Mouse (Mus musculus) heart, embryonic 14.5 days (tissue): ENCODE measurements at regions not wholly inside any gene's neighbourhood (a gene's known extent, or its start where the extent isn't known, plus 50 kb on each side); places are given as distances from the start of the nearest gene placed in this dataset.

Experiments used
- ATAC-seq: fragments of 200-750 bp; cut with Nextera tagmentation; 2 replicates; pipeline ENCODE4 v1.8.0; 2017; ENCODE audit warnings: low read depth, moderate TSS enrichment; ENCODE audit not compliant: insufficient number of reproducible peaks, insufficient read depth, low FRiP score
- H3K27ac ChIP-seq, 2 experiments: fragments of 200-500 bp in 1 of 2; fragments of 300-500 bp in 1 of 2; sonication (generic) in 1 of 2; replicated peaks in 1 of 2; 2 replicates each; pipeline ENCODE4 v1.5.1; 2012 to 2014; ENCODE audit warnings: low read depth in 2 of 2, low read length in 2 of 2, control low read depth in 1 of 2, mild to moderate bottlenecking in 1 of 2, mixed read lengths in 1 of 2; ENCODE audit not compliant: control insufficient read depth in 1 of 2, insufficient read depth in 1 of 2
- H3K27me3 ChIP-seq: fragments of 300-500 bp; sonication (generic); 2 replicates; pipeline ENCODE4 v1.6.1; 2014; ENCODE audit warnings: mild to moderate bottlenecking, low read length, control low read depth; ENCODE audit not compliant: control insufficient read depth, insufficient read depth
- H3K36me3 ChIP-seq: fragments of 300-500 bp; sonication (generic); 2 replicates; pipeline ENCODE4 v1.6.1; 2014; ENCODE audit warnings: mild to moderate bottlenecking, control low read depth, low read length, mixed read lengths; ENCODE audit not compliant: control insufficient read depth, insufficient read depth
- H3K4me1 ChIP-seq, 2 experiments: fragments of 200-500 bp in 1 of 2; fragments of 300-500 bp in 1 of 2; sonication (generic) in 1 of 2; 2 replicates each; pipeline ENCODE4 v1.6.1; 2012 to 2014; ENCODE audit warnings: low read length in 2 of 2, control low read depth in 1 of 2, mixed read lengths in 1 of 2; ENCODE audit not compliant: control insufficient read depth in 2 of 2, insufficient read depth in 2 of 2
- H3K4me2 ChIP-seq: fragments of 300-500 bp; sonication (generic); 2 replicates; pipeline ENCODE4 v1.6.1; 2014; ENCODE audit warnings: mild to moderate bottlenecking, low read length
- H3K4me3 ChIP-seq, 2 experiments: fragments of 200-500 bp in 1 of 2; fragments of 300-500 bp in 1 of 2; sonication (generic) in 1 of 2; 2 replicates each; pipeline ENCODE4 v1.5.1; 2012 to 2014; ENCODE audit warnings: low read length in 2 of 2, mild to moderate bottlenecking in 2 of 2, control low read depth in 1 of 2, low read depth in 1 of 2, moderate library complexity in 1 of 2; ENCODE audit not compliant: control insufficient read depth in 1 of 2, insufficient read depth in 1 of 2
- H3K9ac ChIP-seq: fragments of 300-500 bp; sonication (generic); 2 replicates; pipeline ENCODE4 v1.6.1; 2014; ENCODE audit warnings: mild to moderate bottlenecking, low read length
- H3K9me3 ChIP-seq: fragments of 300-500 bp; sonication (generic); 2 replicates; pipeline ENCODE4 v1.6.1; 2016; ENCODE audit warnings: low read length, control low read depth; ENCODE audit not compliant: control insufficient read depth
- WGBS: fragments of 180-500 bp; shearing (Covaris S2); extraction: QIAGEN DNeasy Blood & Tissue Kit; methylation state at CpG from one replicate; pipeline ENCODE4 v1.1.7; 2014; 5-methylcytosine and 5-hydroxymethylcytosine counted together

- no peaks in the 10 kb centered on the region for H3K4me1 ChIP-seq
Observed at GRCm38 (mm10) chr13:117152655-117153054, 55.7 kb upstream of the Emb start.

GRCm38 (mm10) chr13:117143828-117144227 lies 64.5 kb upstream of the Emb start:
- 45% methylated on average over 6 of the region's 6 CpGs for WGBS
- H3K9me3 ChIP-seq = no peaks in the 10 kb centered on the region

More at GRCm38 (mm10) chr13:117152655-117153054, 55.7 kb upstream of the Emb start:
- no peaks in the 10 kb centered on the region for H3K9me3 ChIP-seq
- no peaks in the 10 kb centered on the region for H3K36me3 ChIP-seq
- H3K4me2 ChIP-seq = no peak overlapping the region
- H3K9ac ChIP-seq = no peak overlapping the region
- no peak overlapping the region for H3K4me3 ChIP-seq
- no peak overlapping the region for H3K27ac ChIP-seq
- ATAC-seq = no peak
- no peaks in the 10 kb centered on the region for H3K27me3 ChIP-seq
- WGBS = 85% methylated on average over 7 of the region's 7 CpGs

GRCm38 (mm10) chr13:117143255-117143654 lies 65.1 kb upstream of the Emb start:
- Histone ChIP-seq H3K4me1 (no peaks in the 10 kb centered on the region; a peak in 1 of 4 replicates), H3K9me3 (no peaks in the 10 kb centered on the region), H3K4me2 (no peak overlapping the region), H3K4me3 (no peak overlapping the region), H3K27me3 (no peaks in the 10 kb centered on the region), H3K9ac (no peak overlapping the region), H3K36me3 (no peaks in the 10 kb centered on the region), H3K27ac (no peak overlapping the region)
- ATAC-seq = no peak
- WGBS = 72% methylated on average over 4 of the region's 4 CpGs

More at GRCm38 (mm10) chr13:117143828-117144227, 64.5 kb upstream of the Emb start:
- H3K4me1 ChIP-seq = no peaks in the 10 kb centered on the region; a peak in 1 of 4 replicates
- no peaks in the 10 kb centered on the region for H3K27me3 ChIP-seq
- no peak overlapping the region for H3K9ac ChIP-seq
- H3K27ac ChIP-seq = no peak overlapping the region
- no peak overlapping the region for H3K4me3 ChIP-seq
- H3K4me2 ChIP-seq = no peak overlapping the region
- no peaks in the 10 kb centered on the region for H3K36me3 ChIP-seq
- ATAC-seq = no peak

GRCm38 (mm10) chr13:117134352-117134751 lies 74.0 kb upstream of the Emb start:
- Histone ChIP-seq H3K9ac (no peak overlapping the region), H3K9me3 (no peaks in the 10 kb centered on the region), H3K4me3 (no peak overlapping the region), H3K27me3 (no peaks in the 10 kb centered on the region), H3K4me2 (no peak overlapping the region), H3K4me1 (no peaks in the 10 kb centered on the region), H3K36me3 (no peaks in the 10 kb centered on the region), H3K27ac (no peak overlapping the region)
- no peak for ATAC-seq
- WGBS = 65% methylated on average over 3 of the region's 3 CpGs

- no peak for ATAC-seq
- Histone ChIP-seq H3K36me3 (no peaks in the 10 kb centered on the region), H3K9ac (no peak overlapping the region), H3K4me2 (no peak overlapping the region), H3K4me3 (no peak overlapping the region), H3K27me3 (no peaks in the 10 kb centered on the region), H3K9me3 (no peaks in the 10 kb centered on the region), H3K27ac (no peak overlapping the region), H3K4me1 (peaks cover 4 to 5% of the 10 kb centered on the region in 2 experiments; a peak in 3 of 4 replicates)
- 62% methylated on average over 1 of the region's 1 CpGs for WGBS
Observed at GRCm38 (mm10) chr13:117132123-117132522, 76.2 kb upstream of the Emb start.

GRCm38 (mm10) chr13:117127813-117128549 lies 80.4 kb upstream of the Emb start:
- Histone ChIP-seq H3K27ac (peak overlapping the region; percentile 42 to 63), H3K9ac (no peak overlapping the region)

GRCm38 (mm10) chr13:117127116-117127728 lies 81.1 kb upstream of the Emb start:
- Histone ChIP-seq H3K27ac (peak overlapping the region; percentile 35 to 72), H3K4me2 (peak overlapping the region; percentile 59), H3K9ac (no peak overlapping the region), H3K4me3 (no peak overlapping the region), H3K4me1 (peaks cover 6% of the 10 kb centered on the region in 2 experiments; a peak in 3 of 4 replicates), H3K9me3 (no peaks in the 10 kb centered on the region), H3K27me3 (no peaks in the 10 kb centered on the region), H3K36me3 (no peaks in the 10 kb centered on the region)
- 59% methylated on average over 10 of the region's 10 CpGs for WGBS
- ATAC-seq = no peak

More at GRCm38 (mm10) chr13:117127813-117128549, 80.4 kb upstream of the Emb start:
- Histone ChIP-seq H3K4me2 (peak overlapping the region; percentile 59), H3K4me3 (peak overlapping the region in 1 of 2 experiments; percentile 13; a peak in 1 of 4 replicates), H3K27me3 (no peaks in the 10 kb centered on the region), H3K36me3 (no peaks in the 10 kb centered on the region), H3K4me1 (peaks cover 6% of the 10 kb centered on the region in 2 experiments; a peak in 3 of 4 replicates), H3K9me3 (no peaks in the 10 kb centered on the region)
- ATAC-seq = no peak
- 23% methylated on average over 12 of the region's 12 CpGs for WGBS
